Mouse (Mus musculus): Measurements from ENCODE around the gene Dnaic2. TPM values are rescaled to one million over a fixed set of nuclear protein-coding genes. Genes with fewer than 3 reads are reported as not detected.

The Dnaic2 gene
- polyA plus RNA-seq, 2 experiments, result 0.03 TPM; not detected in 1

DNA sequence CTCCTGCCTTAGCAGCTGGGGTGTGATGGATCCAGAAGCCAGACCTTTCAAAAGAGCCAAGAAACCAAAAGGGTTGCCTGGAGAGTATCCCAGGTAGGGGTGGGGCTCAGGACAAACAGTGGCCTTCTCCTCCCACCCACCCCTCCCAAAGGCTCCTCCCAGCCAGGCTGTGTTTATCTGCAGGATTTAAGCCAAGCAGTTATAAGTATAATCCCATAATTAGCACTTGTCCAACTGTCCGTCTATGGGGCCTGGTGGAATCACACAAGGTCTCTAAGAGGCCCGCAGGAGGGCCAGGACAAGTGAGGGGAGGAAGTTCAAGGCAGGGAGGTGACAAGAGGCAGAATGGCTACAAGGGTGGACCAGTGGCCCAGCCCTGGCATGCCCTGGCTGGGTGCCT is 44.7 kb downstream of the Dnaic2 start:
- no peak for DNase-seq (ENCODE audit: low read depth in 3 of 3, low spot score in 3 of 3)
- H3K9ac ChIP-seq (replicated peaks), result no peak overlapping the region
- ATAC-seq (ENCODE audit: insufficient read depth), result no peak
- no peak overlapping the region for H3K4me3 ChIP-seq (ENCODE audit: insufficient read depth in 1 of 2, low read depth in 2 of 2, low read length in 2 of 2)
- H3K4me2 ChIP-seq (ENCODE audit: low read depth), result no peak overlapping the region
- no peaks in the 10 kb centered on the region for H3K36me3 ChIP-seq (replicated peaks; ENCODE audit: control insufficient read depth, insufficient read depth, low read depth)
- no peaks in the 10 kb centered on the region for H3K9me3 ChIP-seq (ENCODE audit: control insufficient read depth, low read length)
- peaks cover under 1% of the 10 kb centered on the region; the same call in 1 of the 2 replicates for H3K27me3 ChIP-seq (ENCODE audit: control insufficient read depth, insufficient read depth, low read length)
- no peak overlapping the region for H3K27ac ChIP-seq
- 42% methylated on average over 2 of the region's 2 CpGs for WGBS (ENCODE audit: insufficient replicate concordance)
- TF ChIP-seq CTCF (IDR thresholded peaks at IDR 0.05; ENCODE audit: low read depth) (no peak), EP300 (IDR thresholded peaks at IDR 0.05; ENCODE audit: low read depth) (no peak)
- H3K4me1 ChIP-seq (replicated peaks; ENCODE audit: control insufficient read depth in 2 of 2, insufficient read depth in 2 of 2, low read length in 1 of 2), result no peaks in the 10 kb centered on the region

DNA sequence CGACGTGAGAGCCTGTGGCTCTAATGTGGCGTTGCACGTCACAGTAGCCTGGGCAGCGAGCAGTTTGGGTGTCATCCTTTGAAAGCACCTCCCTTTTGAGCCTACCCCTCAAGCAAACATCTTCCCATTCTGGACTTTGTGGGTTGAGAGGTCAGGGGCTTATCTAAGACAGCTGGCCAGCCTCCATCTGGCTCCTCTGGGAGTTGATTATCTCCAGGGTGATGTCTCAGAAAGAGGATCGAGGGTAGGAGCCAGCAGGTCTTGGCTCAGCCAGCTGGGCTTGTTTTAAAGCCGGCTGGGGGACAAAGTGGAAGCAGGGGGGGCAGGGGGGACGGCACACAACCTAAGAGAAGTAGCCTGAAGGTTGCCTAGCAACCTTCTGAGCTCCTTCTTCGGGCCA is 52.9 kb downstream of the Dnaic2 start:
- TF ChIP-seq CTCF (IDR thresholded peaks at IDR 0.05; ENCODE audit: low read depth) (no peak), EP300 (IDR thresholded peaks at IDR 0.05; ENCODE audit: low read depth) (no peak)
- no peaks in the 10 kb centered on the region for H3K9me3 ChIP-seq (ENCODE audit: control insufficient read depth, low read length)
- H3K9ac ChIP-seq (replicated peaks), result no peak overlapping the region
- no peak for DNase-seq (ENCODE audit: low read depth in 3 of 3, low spot score in 3 of 3)
- H3K4me1 ChIP-seq (replicated peaks; ENCODE audit: control insufficient read depth in 2 of 2, insufficient read depth in 2 of 2, low read length in 1 of 2), result no peaks in the 10 kb centered on the region
- WGBS (ENCODE audit: insufficient replicate concordance), result 34% methylated on average over 9 of the region's 9 CpGs
- no peak overlapping the region for H3K4me2 ChIP-seq (ENCODE audit: low read depth)
- no peak overlapping the region for H3K4me3 ChIP-seq (ENCODE audit: insufficient read depth in 1 of 2, low read depth in 2 of 2, low read length in 2 of 2)
- no peaks in the 10 kb centered on the region; the same call in 1 of the 2 replicates for H3K27me3 ChIP-seq (ENCODE audit: control insufficient read depth, insufficient read depth, low read length)
- ATAC-seq (ENCODE audit: insufficient read depth), result no peak
- no peak overlapping the region for H3K27ac ChIP-seq
- no peaks in the 10 kb centered on the region for H3K36me3 ChIP-seq (replicated peaks; ENCODE audit: control insufficient read depth, insufficient read depth, low read depth)

DNA sequence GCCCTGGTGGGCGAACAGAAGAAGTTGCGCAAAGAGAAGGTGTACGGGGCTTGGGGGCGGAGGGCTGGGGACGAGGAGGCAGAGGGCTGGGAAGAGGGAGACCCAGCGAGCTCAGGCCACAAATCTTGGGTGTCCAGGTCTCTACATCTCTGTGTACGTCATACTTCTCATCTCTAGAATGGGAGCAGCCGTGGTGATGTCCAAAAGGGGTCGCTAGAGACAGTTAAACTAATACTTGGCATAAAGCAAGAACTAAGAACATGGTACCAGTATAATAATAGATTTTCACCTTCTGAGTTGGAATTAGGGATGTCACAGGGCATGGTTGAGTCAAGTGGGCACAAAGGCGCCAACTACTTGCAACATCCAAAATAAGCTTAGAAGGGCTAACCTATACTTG is 58.7 kb downstream of the Dnaic2 start:
- DNase-seq (ENCODE audit: low read depth in 3 of 3, low spot score in 3 of 3) (no peak), ATAC-seq (ENCODE audit: insufficient read depth) (no peak)
- Histone ChIP-seq H3K9ac (replicated peaks) (no peak overlapping the region), H3K9me3 (ENCODE audit: control insufficient read depth, low read length) (no peaks in the 10 kb centered on the region), H3K27ac (no peak overlapping the region), H3K36me3 (replicated peaks; ENCODE audit: control insufficient read depth, insufficient read depth, low read depth) (no peaks in the 10 kb centered on the region), H3K27me3 (ENCODE audit: control insufficient read depth, insufficient read depth, low read length) (peaks cover 34% of the 10 kb centered on the region), H3K4me1 (replicated peaks; ENCODE audit: control insufficient read depth in 2 of 2, insufficient read depth in 2 of 2, low read length in 1 of 2) (no peaks in the 10 kb centered on the region), H3K4me2 (ENCODE audit: low read depth) (no peak overlapping the region), H3K4me3 (ENCODE audit: insufficient read depth in 1 of 2, low read depth in 2 of 2, low read length in 2 of 2) (no peak overlapping the region)
- WGBS (ENCODE audit: insufficient replicate concordance), result 40% methylated on average over 10 of the region's 10 CpGs
- TF ChIP-seq CTCF (IDR thresholded peaks at IDR 0.05; ENCODE audit: low read depth), result no peak
- no peak for TF ChIP-seq EP300 (IDR thresholded peaks at IDR 0.05; ENCODE audit: low read depth)

DNA sequence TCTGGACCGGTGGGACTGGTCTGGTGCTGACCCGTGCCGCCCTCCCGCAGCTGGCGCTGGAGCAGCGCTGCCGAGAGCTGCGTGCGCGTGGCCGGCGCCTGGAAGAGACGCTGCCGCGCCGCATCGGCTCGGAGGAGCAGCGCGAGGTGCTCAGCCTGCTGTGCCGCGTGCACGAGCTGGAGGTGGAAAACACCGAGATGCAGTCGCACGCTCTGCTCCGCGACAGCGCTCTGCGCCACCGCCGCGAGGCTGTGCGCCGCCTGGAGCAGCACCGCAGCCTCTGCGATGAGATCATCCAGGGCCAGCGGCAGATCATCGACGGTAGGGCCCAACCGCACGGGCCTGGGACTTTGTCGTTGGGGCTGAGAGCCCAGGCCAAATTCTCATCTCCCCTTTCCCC is 59.1 kb downstream of the Dnaic2 start:
- TF ChIP-seq CTCF (IDR thresholded peaks at IDR 0.05; ENCODE audit: low read depth) (no peak), EP300 (IDR thresholded peaks at IDR 0.05; ENCODE audit: low read depth) (no peak)
- Histone ChIP-seq H3K9me3 (ENCODE audit: control insufficient read depth, low read length) (no peaks in the 10 kb centered on the region), H3K36me3 (replicated peaks; ENCODE audit: control insufficient read depth, insufficient read depth, low read depth) (no peaks in the 10 kb centered on the region), H3K4me3 (ENCODE audit: insufficient read depth in 1 of 2, low read depth in 2 of 2, low read length in 2 of 2) (no peak overlapping the region), H3K27ac (no peak overlapping the region), H3K27me3 (ENCODE audit: control insufficient read depth, insufficient read depth, low read length) (peaks cover 39% of the 10 kb centered on the region), H3K4me2 (ENCODE audit: low read depth) (no peak overlapping the region), H3K4me1 (replicated peaks; ENCODE audit: control insufficient read depth in 2 of 2, insufficient read depth in 2 of 2, low read length in 1 of 2) (no peaks in the 10 kb centered on the region), H3K9ac (replicated peaks) (no peak overlapping the region)
- DNase-seq (ENCODE audit: low read depth in 3 of 3, low spot score in 3 of 3) (no peak), ATAC-seq (ENCODE audit: insufficient read depth) (no peak)
- WGBS (ENCODE audit: insufficient replicate concordance), result 4% methylated on average over 43 of the region's 43 CpGs

DNA sequence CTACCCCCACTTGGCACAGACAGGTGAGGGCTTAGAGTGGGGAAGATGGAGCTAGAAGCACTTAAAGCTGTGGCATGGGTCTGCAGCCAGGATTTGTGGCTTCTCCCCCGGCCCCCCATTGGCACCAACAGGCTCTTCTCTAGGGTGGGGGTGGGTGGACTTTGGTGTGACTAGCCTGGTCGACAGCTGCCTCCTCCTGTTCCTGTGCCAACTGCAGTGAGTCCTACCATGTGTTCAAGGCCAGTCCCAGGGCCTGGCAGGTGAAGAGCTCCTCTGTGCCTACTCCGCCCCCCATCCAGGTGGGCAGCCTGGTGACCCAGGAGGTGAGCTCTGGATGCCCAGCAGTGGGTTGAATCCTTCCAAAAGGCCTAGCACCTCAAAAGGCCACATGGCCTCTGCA is 60.4 kb downstream of the Dnaic2 start:
- Histone ChIP-seq H3K4me3 (ENCODE audit: insufficient read depth in 1 of 2, low read depth in 2 of 2, low read length in 2 of 2) (no peak overlapping the region), H3K4me2 (ENCODE audit: low read depth) (no peak overlapping the region), H3K27ac (no peak overlapping the region), H3K4me1 (replicated peaks; ENCODE audit: control insufficient read depth in 2 of 2, insufficient read depth in 2 of 2, low read length in 1 of 2) (no peaks in the 10 kb centered on the region), H3K9ac (replicated peaks) (no peak overlapping the region), H3K9me3 (ENCODE audit: control insufficient read depth, low read length) (no peaks in the 10 kb centered on the region), H3K36me3 (replicated peaks; ENCODE audit: control insufficient read depth, insufficient read depth, low read depth) (no peaks in the 10 kb centered on the region), H3K27me3 (ENCODE audit: control insufficient read depth, insufficient read depth, low read length) (peaks cover 51% of the 10 kb centered on the region)
- TF ChIP-seq CTCF (IDR thresholded peaks at IDR 0.05; ENCODE audit: low read depth) (no peak), EP300 (IDR thresholded peaks at IDR 0.05; ENCODE audit: low read depth) (no peak)
- no peak for DNase-seq (ENCODE audit: low read depth in 3 of 3, low spot score in 3 of 3)
- no peak for ATAC-seq (ENCODE audit: insufficient read depth)
- 61% methylated on average over 3 of the region's 3 CpGs for WGBS (ENCODE audit: insufficient replicate concordance)

Measured in liver, embryonic 14.5 days (tissue).